Mouse (Mus musculus): ENCODE measurements around the gene Pigm.
A peak's percentile ranks its signal among the peaks of the same experiment; 100 is the strongest.

DNA sequence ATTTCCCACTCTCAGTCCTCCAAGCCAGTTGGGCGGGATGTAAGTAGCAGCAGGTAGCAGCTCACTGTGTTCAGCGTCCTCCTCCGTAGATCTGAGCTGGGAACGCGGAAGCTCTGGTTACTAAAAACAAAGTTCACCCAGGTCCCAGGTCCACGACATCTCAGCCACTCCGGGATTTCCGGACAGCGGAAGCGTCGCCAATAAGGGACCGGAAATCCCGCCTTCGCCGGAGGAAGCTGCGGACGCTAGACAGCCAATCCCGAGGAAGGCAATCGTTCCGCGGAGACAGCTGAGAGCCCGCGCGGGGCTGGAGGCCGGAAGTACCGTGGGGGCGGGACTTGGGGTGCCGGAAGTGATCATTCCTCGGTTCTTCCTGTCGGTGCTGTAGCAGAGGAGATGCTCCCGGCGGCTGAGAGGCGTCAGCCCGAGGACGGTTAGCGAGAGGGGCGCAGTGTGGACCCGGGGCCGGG lies at the start of gene Pigm:
- TF ChIP-seq CTCF (IDR thresholded peaks at IDR 0.05; ENCODE audit: borderline replicate concordance, insufficient read depth, low read depth, low read length) (no peak), POLR2A (IDR thresholded peaks at IDR 0.05; ENCODE audit: borderline replicate concordance, insufficient read depth, low read length) (peak; percentile 67; the same call in 1 of the 2 replicates)

Data from cerebellum, adult 2 months (tissue).